Mouse (Mus musculus): ENCODE results near the gene Gm20388. TPM values are rescaled to one million over a fixed set of nuclear protein-coding genes. Genes with fewer than 3 reads are reported as not detected.

Gene Gm20388
- polyA plus RNA-seq, 1 experiment = 0.36 TPM

GRCm38 (mm10) chr8:120763267-120763666 lies 852.6 kb downstream of the Gm20388 start:
- no peak for TF ChIP-seq GATA1 (IDR thresholded peaks at IDR 0.05; ENCODE audit: low read length)
- no peak for TF ChIP-seq TAL1 (IDR thresholded peaks at IDR 0.05; ENCODE audit: low read length)
- no peaks in the 10 kb centered on the region for H3K36me3 ChIP-seq (ENCODE audit: control insufficient read depth)
- H3K27me3 ChIP-seq (ENCODE audit: control insufficient read depth) = no peaks in the 10 kb centered on the region
- H3K9me3 ChIP-seq (ENCODE audit: control insufficient read depth, low read length) = no peaks in the 10 kb centered on the region
- H3K4me3 ChIP-seq (replicated peaks) = no peak overlapping the region
- no peaks in the 10 kb centered on the region for H3K4me1 ChIP-seq (ENCODE audit: control insufficient read depth)

- no peaks in the 10 kb centered on the region for H3K36me3 ChIP-seq (ENCODE audit: control insufficient read depth)
- no peak for TF ChIP-seq TAL1 (IDR thresholded peaks at IDR 0.05; ENCODE audit: low read length)
- TF ChIP-seq GATA1 (IDR thresholded peaks at IDR 0.05; ENCODE audit: low read length) = no peak
- no peaks in the 10 kb centered on the region for H3K9me3 ChIP-seq (ENCODE audit: control insufficient read depth, low read length)
- H3K4me1 ChIP-seq (ENCODE audit: control insufficient read depth) = no peaks in the 10 kb centered on the region
- H3K4me3 ChIP-seq (replicated peaks) = no peak overlapping the region
- H3K27me3 ChIP-seq (ENCODE audit: control insufficient read depth) = no peaks in the 10 kb centered on the region
Observed at GRCm38 (mm10) chr8:120764638-120765037, 854.0 kb downstream of the Gm20388 start.

GRCm38 (mm10) chr8:120766622-120767021 lies 856.0 kb downstream of the Gm20388 start:
- no peaks in the 10 kb centered on the region for H3K4me1 ChIP-seq (ENCODE audit: control insufficient read depth)
- TF ChIP-seq GATA1 (IDR thresholded peaks at IDR 0.05; ENCODE audit: low read length) (no peak), TAL1 (IDR thresholded peaks at IDR 0.05; ENCODE audit: low read length) (no peak)
- H3K4me3 ChIP-seq (replicated peaks) = no peak overlapping the region
- no peaks in the 10 kb centered on the region for H3K27me3 ChIP-seq (ENCODE audit: control insufficient read depth)
- no peaks in the 10 kb centered on the region for H3K36me3 ChIP-seq (ENCODE audit: control insufficient read depth)
- H3K9me3 ChIP-seq (ENCODE audit: control insufficient read depth, low read length) = no peaks in the 10 kb centered on the region

- H3K27me3 ChIP-seq (ENCODE audit: control insufficient read depth) = no peaks in the 10 kb centered on the region
- TF ChIP-seq GATA1 (IDR thresholded peaks at IDR 0.05; ENCODE audit: low read length) (no peak), TAL1 (IDR thresholded peaks at IDR 0.05; ENCODE audit: low read length) (no peak)
- no peaks in the 10 kb centered on the region for H3K4me1 ChIP-seq (ENCODE audit: control insufficient read depth)
- H3K36me3 ChIP-seq (ENCODE audit: control insufficient read depth) = no peaks in the 10 kb centered on the region
- H3K9me3 ChIP-seq (ENCODE audit: control insufficient read depth, low read length) = no peaks in the 10 kb centered on the region
- no peak overlapping the region for H3K4me3 ChIP-seq (replicated peaks)
Observed at GRCm38 (mm10) chr8:120768454-120769218, 858.0 kb downstream of the Gm20388 start.

GRCm38 (mm10) chr8:120777184-120777583 lies 866.5 kb downstream of the Gm20388 start:
- Histone ChIP-seq H3K4me1 (ENCODE audit: control insufficient read depth) (no peaks in the 10 kb centered on the region), H3K27me3 (ENCODE audit: control insufficient read depth) (no peaks in the 10 kb centered on the region), H3K36me3 (ENCODE audit: control insufficient read depth) (no peaks in the 10 kb centered on the region), H3K9me3 (ENCODE audit: control insufficient read depth, low read length) (no peaks in the 10 kb centered on the region), H3K4me3 (replicated peaks) (no peak overlapping the region)
- TF ChIP-seq TAL1 (IDR thresholded peaks at IDR 0.05; ENCODE audit: low read length) (no peak), GATA1 (IDR thresholded peaks at IDR 0.05; ENCODE audit: low read length) (no peak)

GRCm38 (mm10) chr8:120777732-120778131 lies 867.1 kb downstream of the Gm20388 start:
- Histone ChIP-seq H3K4me3 (replicated peaks) (no peak overlapping the region), H3K36me3 (ENCODE audit: control insufficient read depth) (no peaks in the 10 kb centered on the region), H3K9me3 (ENCODE audit: control insufficient read depth, low read length) (no peaks in the 10 kb centered on the region), H3K27me3 (ENCODE audit: control insufficient read depth) (no peaks in the 10 kb centered on the region), H3K4me1 (ENCODE audit: control insufficient read depth) (no peaks in the 10 kb centered on the region)
- no peak for TF ChIP-seq GATA1 (IDR thresholded peaks at IDR 0.05; ENCODE audit: low read length)
- TF ChIP-seq TAL1 (IDR thresholded peaks at IDR 0.05; ENCODE audit: low read length) = no peak

- Histone ChIP-seq H3K4me1 (ENCODE audit: control insufficient read depth) (no peaks in the 10 kb centered on the region), H3K9me3 (ENCODE audit: control insufficient read depth, low read length) (no peaks in the 10 kb centered on the region), H3K27me3 (ENCODE audit: control insufficient read depth) (no peaks in the 10 kb centered on the region), H3K36me3 (ENCODE audit: control insufficient read depth) (no peaks in the 10 kb centered on the region), H3K4me3 (replicated peaks) (no peak overlapping the region)
- TF ChIP-seq TAL1 (IDR thresholded peaks at IDR 0.05; ENCODE audit: low read length) (no peak), GATA1 (IDR thresholded peaks at IDR 0.05; ENCODE audit: low read length) (no peak)
Observed at GRCm38 (mm10) chr8:120779106-120779505, 868.5 kb downstream of the Gm20388 start.

- no peaks in the 10 kb centered on the region for H3K36me3 ChIP-seq (ENCODE audit: control insufficient read depth)
- no peaks in the 10 kb centered on the region for H3K27me3 ChIP-seq (ENCODE audit: control insufficient read depth)
- H3K4me3 ChIP-seq (replicated peaks) = no peak overlapping the region
- H3K9me3 ChIP-seq (ENCODE audit: control insufficient read depth, low read length) = no peaks in the 10 kb centered on the region
- TF ChIP-seq GATA1 (IDR thresholded peaks at IDR 0.05; ENCODE audit: low read length) (no peak), TAL1 (IDR thresholded peaks at IDR 0.05; ENCODE audit: low read length) (no peak)
- no peaks in the 10 kb centered on the region for H3K4me1 ChIP-seq (ENCODE audit: control insufficient read depth)
Observed at GRCm38 (mm10) chr8:120783781-120784180, 873.1 kb downstream of the Gm20388 start.

- no peak overlapping the region for H3K4me3 ChIP-seq (replicated peaks)
- no peaks in the 10 kb centered on the region for H3K27me3 ChIP-seq (ENCODE audit: control insufficient read depth)
- no peak for TF ChIP-seq TAL1 (IDR thresholded peaks at IDR 0.05; ENCODE audit: low read length)
- TF ChIP-seq GATA1 (IDR thresholded peaks at IDR 0.05; ENCODE audit: low read length) = no peak
- H3K36me3 ChIP-seq (ENCODE audit: control insufficient read depth) = no peaks in the 10 kb centered on the region
- no peaks in the 10 kb centered on the region for H3K4me1 ChIP-seq (ENCODE audit: control insufficient read depth)
- no peaks in the 10 kb centered on the region for H3K9me3 ChIP-seq (ENCODE audit: control insufficient read depth, low read length)
Observed at GRCm38 (mm10) chr8:120786753-120787152, 876.1 kb downstream of the Gm20388 start.

Data from erythroblast, embryonic 14.5 days (primary cell).